ENCODE assay signal across 10 mouse cellular contexts in genomic region chr19:46987646-46988045, GRCm38 (mm10). TPM values are rescaled to one million over a fixed set of nuclear protein-coding genes. Genes with fewer than 3 reads are reported as not detected.
DNase-seq lines count a peak whose midpoint lies in the region; ATAC-seq lines count a peak whose summit lies in the region.
"Had no signal": no experiment of that assay in that cellular context is flagged by ENCODE, and none has a peak within 500 bp of the region (broad histone marks: within the 10 kb centered on the region; RNA-seq: fewer than 3 reads in every experiment).

No protein-coding gene starts in this region.

- H3K4me2 ChIP-seq in heart, embryonic 11.5 days = no peak overlapping the region
- peak overlapping the region; percentile 70 for H3K4me2 ChIP-seq in liver, embryonic 12.5 days
- no peak overlapping the region for H3K4me2 ChIP-seq in forebrain, embryonic 13.5 days
- H3K4me2 ChIP-seq: limb, embryonic 15.5 days had no signal

- H3K4me1 ChIP-seq in heart, embryonic 11.5 days (ENCODE audit: control insufficient read depth, insufficient read depth, low read length) = peaks cover 19% of the 10 kb centered on the region
- H3K4me1 ChIP-seq in liver, embryonic 12.5 days = peaks cover 80% of the 10 kb centered on the region
- peaks cover 3% of the 10 kb centered on the region; the same call in 1 of the 2 replicates for H3K4me1 ChIP-seq in forebrain, embryonic 13.5 days

- intact Hi-C loops in heart, postnatal 25 days (cut with DNase I) = no loop called here

- H3K9ac ChIP-seq in heart, embryonic 11.5 days (ENCODE audit: low read depth, low read length) = no peak overlapping the region
- peak overlapping the region; percentile 68 for H3K9ac ChIP-seq in liver, embryonic 12.5 days
- no peak overlapping the region for H3K9ac ChIP-seq in forebrain, embryonic 13.5 days
- H3K9ac ChIP-seq: limb, embryonic 15.5 days had no signal

- H3K27me3 ChIP-seq in heart, embryonic 11.5 days (ENCODE audit: control insufficient read depth, insufficient read depth, low read length) = no peaks in the 10 kb centered on the region
- no peaks in the 10 kb centered on the region for H3K27me3 ChIP-seq in liver, embryonic 12.5 days (replicated peaks)
- H3K27me3 ChIP-seq in forebrain, embryonic 13.5 days = no peaks in the 10 kb centered on the region
- H3K27me3 ChIP-seq: limb, embryonic 15.5 days had no signal

- no peak for ATAC-seq in heart, embryonic 11.5 days (replicated peaks; ENCODE audit: insufficient number of reproducible peaks, low FRiP score, low TSS enrichment)
- no peak for ATAC-seq in liver, embryonic 12.5 days
- ATAC-seq in megakaryocyte progenitor cell, adult 5-6 weeks (replicated peaks; ENCODE audit: poor library complexity) = peak; percentile 28
- no peak for ATAC-seq in forebrain, embryonic 13.5 days

- H3K36me3 ChIP-seq in heart, embryonic 11.5 days (ENCODE audit: control insufficient read depth, insufficient read depth, low read length) = no peaks in the 10 kb centered on the region
- no peaks in the 10 kb centered on the region for H3K36me3 ChIP-seq in liver, embryonic 12.5 days
- H3K36me3 ChIP-seq in forebrain, embryonic 13.5 days (ENCODE audit: poor library complexity, severe bottlenecking) = no peaks in the 10 kb centered on the region
- H3K36me3 ChIP-seq: limb, embryonic 15.5 days had no signal

- 68% methylated on average over 6 of the region's 6 CpGs for WGBS in heart, embryonic 11.5 days (ENCODE audit: insufficient replicate concordance)
- 46% methylated on average over 6 of the region's 6 CpGs for WGBS in liver, embryonic 12.5 days (ENCODE audit: insufficient replicate concordance)
- 83% methylated on average over 6 of the region's 6 CpGs for WGBS in forebrain, embryonic 13.5 days

- H3K9me3 ChIP-seq in heart, embryonic 11.5 days (replicated peaks; ENCODE audit: control insufficient read depth, low read length) = no peaks in the 10 kb centered on the region
- no peaks in the 10 kb centered on the region for H3K9me3 ChIP-seq in liver, embryonic 12.5 days (replicated peaks)
- H3K9me3 ChIP-seq in forebrain, embryonic 13.5 days (replicated peaks) = no peaks in the 10 kb centered on the region
- H3K9me3 ChIP-seq: limb, embryonic 15.5 days had no signal

- DNase-seq in heart, postnatal 25 days (ENCODE audit: low spot score) = no peak
- DNase-seq in ZHBTc4 (ENCODE audit: low read depth, low spot score) = peak; percentile 34
- DNase-seq in natural killer cell, adult 2 months (ENCODE audit: low spot score in 2 of 2) = no peak
- DNase-seq in frontal cortex, postnatal 10 days (ENCODE audit: low spot score in 2 of 2) = no peak
- DNase-seq: kidney, adult 11 months had no signal

- peak overlapping the region; percentile 81 for H3K27ac ChIP-seq in heart, embryonic 11.5 days (ENCODE audit: low read depth, low read length)
- H3K27ac ChIP-seq in liver, embryonic 12.5 days = peak overlapping the region; percentile 94
- H3K27ac ChIP-seq in forebrain, embryonic 13.5 days = no peak overlapping the region
- H3K27ac ChIP-seq: limb, embryonic 15.5 days had no signal

- H3K4me3 ChIP-seq in heart, embryonic 11.5 days (ENCODE audit: low read depth, low read length) = no peak overlapping the region
- peak overlapping the region; percentile 40; the same call in 1 of the 2 replicates for H3K4me3 ChIP-seq in liver, embryonic 12.5 days
- no peak overlapping the region for H3K4me3 ChIP-seq in forebrain, embryonic 13.5 days
- H3K4me3 ChIP-seq: limb, embryonic 15.5 days had no signal

RNA-seq across cellular contexts. Expression of gene Ina, which starts 26.9 kb away (rescaled TPM):
- 0.43 and 0.73 TPM in 2 replicates for polyA plus RNA-seq in heart, embryonic 11.5 days (2014; fragmentation: Nextera tagmentation; extraction: Ambion mirVana)
- not detected for total RNA-seq in heart, postnatal 25 days (2021)
- polyA plus RNA-seq in liver, embryonic 12.5 days (2016; fragmentation: Nextera tagmentation; extraction: Ambion mirVana) = 0.11 and 0.12 TPM in 2 replicates
- total RNA-seq in megakaryocyte progenitor cell, adult 5-6 weeks (2015) = 0.22 TPM in 1 of 2 replicates, not detected in the other
- total RNA-seq in megakaryocyte progenitor cell, adult 5-6 weeks (2017) = not detected in 2 replicates
- 206 and 221 TPM in 2 replicates for polyA plus RNA-seq in forebrain, embryonic 13.5 days (2015; fragmentation: Nextera tagmentation; extraction: Ambion mirVana)

RNA-seq across cellular contexts. Expression of gene Nt5c2, which starts 27.3 kb away (rescaled TPM):
- 80.7 and 82.3 TPM in 2 replicates for polyA plus RNA-seq in heart, embryonic 11.5 days (2014; fragmentation: Nextera tagmentation; extraction: Ambion mirVana)
- total RNA-seq in heart, postnatal 25 days (2021) = 10 to 100 TPM; 65.0 to 71.7 TPM
- polyA plus RNA-seq in liver, embryonic 12.5 days (2016; fragmentation: Nextera tagmentation; extraction: Ambion mirVana) = 67.1 and 78.5 TPM in 2 replicates
- 52.5 and 59.4 TPM in 2 replicates for total RNA-seq in megakaryocyte progenitor cell, adult 5-6 weeks (2015)
- total RNA-seq in megakaryocyte progenitor cell, adult 5-6 weeks (2017) = 79.3 and 80.0 TPM in 2 replicates
- polyA plus RNA-seq in forebrain, embryonic 13.5 days (2015; fragmentation: Nextera tagmentation; extraction: Ambion mirVana) = 68.8 and 83.9 TPM in 2 replicates

Comparison
In these comparisons a context has a peak if more than half of its experiments do, and no peak if none do; other contexts are left out.
1. RNA of gene Ina, which starts 26.9 kb away (polyA plus RNA-seq): 206 to 221 TPM in forebrain, embryonic 13.5 days; 0.43 to 0.73 TPM in heart, embryonic 11.5 days and 0.11 to 0.12 TPM in liver, embryonic 12.5 days; every median in the first group is over 100 times any median in the second.